Mouse (Mus musculus): ENCODE results near the gene Trappc3.

Gene Trappc3

GRCm38 (mm10) chr4:126309922-126310309 lies 47.8 kb downstream of the Trappc3 start:
- peak; percentile 71 for DNase-seq (ENCODE audit: extremely low spot score, low read depth, low spot score)

- no peak for DNase-seq (ENCODE audit: extremely low spot score, low read depth, low spot score)
Measured at GRCm38 (mm10) chr4:126310344-126310743, 48.2 kb downstream of the Trappc3 start.

- DNase-seq (ENCODE audit: extremely low spot score, low read depth, low spot score), result no peak
Measured at GRCm38 (mm10) chr4:126311566-126312200, 49.6 kb downstream of the Trappc3 start.

DNA sequence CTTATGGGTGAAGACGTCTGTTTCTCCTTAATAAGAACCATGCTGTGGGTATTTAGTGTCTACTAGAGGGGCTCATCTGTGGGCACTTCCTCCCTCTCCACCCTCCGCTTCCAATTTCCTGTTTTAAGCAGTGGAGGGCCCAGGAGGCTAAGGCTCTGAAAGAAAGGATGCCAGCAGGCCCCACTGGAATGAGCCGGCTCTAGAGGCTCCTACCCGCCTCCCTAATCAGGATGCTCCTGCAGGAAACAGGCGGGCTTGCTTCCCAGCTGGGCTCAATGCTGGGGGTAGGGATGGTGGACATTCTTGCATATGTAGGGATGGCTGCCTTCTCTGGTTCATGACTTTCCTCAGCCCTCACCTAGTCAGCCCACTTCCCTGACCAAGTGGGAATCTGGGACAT lies 51.1 kb downstream of the Trappc3 start:
- DNase-seq (ENCODE audit: extremely low spot score, low read depth, low spot score), result no peak

GRCm38 (mm10) chr4:126314393-126314792 lies 52.3 kb downstream of the Trappc3 start:
- no peak for DNase-seq (ENCODE audit: extremely low spot score, low read depth, low spot score)

DNA sequence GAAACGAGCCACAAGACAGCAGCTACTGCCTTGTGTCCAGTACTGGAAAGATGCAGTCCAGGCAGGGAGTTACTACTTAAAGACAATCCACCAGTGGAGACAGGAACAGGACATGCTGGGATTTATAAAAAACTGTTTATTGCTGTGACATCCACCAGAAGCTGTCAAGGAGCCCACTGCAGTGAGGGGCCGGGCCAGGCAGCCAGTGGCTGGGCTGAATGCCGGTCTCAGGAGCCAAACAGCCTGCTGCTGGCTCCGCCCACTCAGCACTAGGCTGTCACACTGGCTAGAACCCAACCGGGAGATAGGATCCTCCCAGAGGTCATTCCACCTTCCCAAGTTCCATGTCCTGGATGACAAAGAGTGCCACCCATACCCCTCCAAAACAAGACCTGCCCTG lies 53.8 kb downstream of the Trappc3 start:
- no peak for DNase-seq (ENCODE audit: extremely low spot score, low read depth, low spot score)

GRCm38 (mm10) chr4:126316443-126317040 lies 54.4 kb downstream of the Trappc3 start:
- no peak for DNase-seq (ENCODE audit: extremely low spot score, low read depth, low spot score)

- no peak for DNase-seq (ENCODE audit: extremely low spot score, low read depth, low spot score)
Measured at GRCm38 (mm10) chr4:126319806-126320205, 57.7 kb downstream of the Trappc3 start.

DNA sequence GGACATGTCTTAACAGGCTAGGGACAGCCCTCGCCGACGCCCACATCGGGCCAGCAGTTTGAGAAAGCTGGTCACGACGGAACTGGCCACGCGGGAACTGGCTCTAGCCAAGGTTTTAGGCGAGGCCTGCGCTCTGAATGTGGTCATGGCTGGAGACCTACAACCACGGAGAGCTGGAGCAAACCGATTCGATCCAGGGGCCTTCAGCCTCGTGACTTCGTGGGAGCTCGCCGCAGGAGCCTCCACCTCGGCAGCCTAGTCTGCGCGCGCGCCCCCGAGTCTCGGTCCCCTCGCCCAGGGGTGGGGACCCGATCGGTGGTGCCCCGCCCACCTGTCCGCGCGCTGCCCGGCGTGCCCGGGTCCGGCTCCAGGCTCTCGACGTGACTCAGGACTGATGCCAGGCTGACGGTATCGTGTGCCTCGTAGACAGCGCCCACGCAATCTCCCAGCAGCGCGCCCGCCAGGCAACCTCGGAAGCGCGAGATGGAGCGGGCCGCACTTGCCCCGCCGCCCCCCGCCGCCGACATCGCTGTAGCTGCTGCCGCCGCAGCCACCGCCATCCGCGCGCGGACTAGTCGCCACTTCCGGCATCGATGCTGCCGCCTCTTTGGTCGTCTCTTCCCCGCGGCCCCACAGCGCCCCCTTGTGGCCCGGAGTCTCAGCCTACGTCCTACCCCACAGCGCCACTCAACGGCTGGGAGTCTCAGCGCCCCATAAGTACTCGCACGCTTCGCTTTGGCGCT lies 59.2 kb downstream of the Trappc3 start, which contains the start of gene Adprhl2:
Adprhl2 (minus strand) TSS at position 593 of the 743 bp plus-strand sequence.
- peak; percentile 86 for DNase-seq (ENCODE audit: extremely low spot score, low read depth, low spot score)

DNA sequence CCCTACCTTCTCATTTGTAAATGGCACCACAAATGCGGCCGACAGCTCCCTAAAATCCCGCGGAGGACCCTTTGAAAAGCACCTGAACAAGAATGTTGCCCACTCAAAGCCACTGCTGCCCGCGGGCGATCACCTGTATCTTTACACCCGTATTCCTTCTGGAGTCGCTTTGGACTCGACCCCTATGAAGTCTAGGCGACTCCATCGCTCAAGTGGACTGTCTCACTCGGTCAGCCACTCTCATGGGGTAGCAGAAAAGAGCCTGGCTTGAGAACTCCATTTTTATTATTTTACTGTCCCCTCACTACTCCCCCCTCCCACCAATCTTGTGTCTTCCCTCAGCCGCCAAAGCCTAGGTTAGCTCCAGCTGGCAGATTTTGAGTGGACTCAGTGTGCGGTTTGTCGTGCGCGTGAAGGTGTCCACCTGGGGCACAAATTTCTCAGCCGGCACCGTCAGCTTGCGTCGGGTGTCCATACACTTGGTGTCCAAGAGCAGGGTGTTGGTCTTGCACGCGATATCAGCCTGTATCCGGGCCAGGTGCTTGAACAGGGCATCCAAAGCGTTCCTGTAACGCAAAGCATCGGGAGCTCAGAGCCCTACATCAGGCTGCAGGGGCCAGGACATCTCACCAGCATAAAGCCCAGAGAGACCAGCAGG lies 59.9 kb downstream of the Trappc3 start:
- DNase-seq (ENCODE audit: extremely low spot score, low read depth, low spot score), result no peak

DNA sequence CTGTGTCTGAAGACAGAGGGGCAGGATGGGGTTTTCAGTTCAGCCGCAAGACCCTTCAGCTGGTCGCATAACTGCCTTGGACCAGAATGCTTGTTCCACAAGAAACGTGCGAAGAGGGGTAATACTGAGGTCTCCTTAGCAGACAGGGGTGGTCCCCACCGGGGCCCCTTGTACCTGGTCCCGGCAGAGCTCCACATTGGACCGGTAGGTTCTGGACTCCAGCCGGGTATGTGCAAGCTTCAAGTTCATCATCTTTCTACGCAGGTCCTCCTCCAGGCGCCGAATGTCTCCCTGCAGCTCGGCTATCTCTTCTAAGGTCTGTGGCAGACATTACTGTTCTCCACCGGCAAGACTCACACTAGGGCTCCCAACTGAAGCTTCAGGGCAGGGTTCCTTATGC lies 60.5 kb downstream of the Trappc3 start:
- DNase-seq (ENCODE audit: extremely low spot score, low read depth, low spot score), result no peak

- DNase-seq (ENCODE audit: extremely low spot score, low read depth, low spot score), result no peak
Measured at GRCm38 (mm10) chr4:126324861-126325260, 62.7 kb downstream of the Trappc3 start.

- no peak for DNase-seq (ENCODE audit: extremely low spot score, low read depth, low spot score)
Measured at GRCm38 (mm10) chr4:126325281-126325861, 63.2 kb downstream of the Trappc3 start, which contains the start of gene Tekt2. Gene Tekt2, minus strand, starts transcription at chr4:126325688.

Data from hindlimb bud, embryonic 11.5 days (tissue).